Comparison of ENCODE assay signal across 19 mouse cellular contexts in the genomic region with DNA sequence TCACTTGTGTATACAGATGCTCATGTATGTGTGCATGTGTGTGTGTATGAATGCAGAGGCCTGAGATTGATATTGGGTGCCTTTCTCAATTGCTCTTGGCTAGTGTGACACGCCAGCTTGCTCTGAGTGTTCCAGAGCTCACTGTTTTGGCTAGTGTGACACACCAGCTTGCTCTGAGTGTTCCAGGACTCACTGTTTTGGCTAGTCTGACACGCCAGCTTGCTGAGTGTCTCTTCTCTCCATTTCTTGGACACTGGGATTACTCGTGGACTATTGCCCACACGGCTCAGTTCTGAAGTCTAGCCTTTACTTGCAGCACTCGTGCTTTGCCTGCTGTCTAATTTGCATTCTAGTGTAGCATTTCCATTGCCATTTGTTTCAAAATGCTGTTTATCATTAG.
DNase-seq lines count a peak whose midpoint lies in the region; ATAC-seq lines count a peak whose summit lies in the region.
"Had no signal": no experiment of that assay in that cellular context is flagged by ENCODE, and none has a peak within 500 bp of the region (broad histone marks: within the 10 kb centered on the region; RNA-seq: fewer than 3 reads in every experiment).

No protein-coding gene starts in this region.

- peak; percentile 42; the same call in 1 of the 2 replicates for ATAC-seq in frontal cortex, adult (ENCODE audit: low TSS enrichment)
- ATAC-seq: midbrain, embryonic 13.5 days had no signal

- no peak for DNase-seq in frontal cortex, adult 2 months (ENCODE audit: extremely low spot score in 1 of 2, low spot score in 1 of 2)
- DNase-seq in cerebellum, adult 11 months, result peak; percentile 34
- peak; percentile 78 for DNase-seq in cerebellum, adult 9-11 months
- DNase-seq in layer of hippocampus, postnatal 14 days (ENCODE audit: low spot score in 2 of 2), result peak; percentile 51 to 86
- no peak for DNase-seq in urinary bladder, postnatal 36 days (ENCODE audit: low spot score in 2 of 2)
- no peak for DNase-seq in retina, postnatal 1 day
- DNase-seq: adrenal gland, postnatal 25 days; B cell, adult 2 months; embryo, embryonic 11 days; gastrocnemius, postnatal 10 days; heart, adult 11 months; kidney, postnatal 36 days; left cerebral cortex, postnatal 4 days; lung, adult 18-20 months; lung, postnatal 14 days; spleen, adult 18-20 months; thymus, postnatal 36 days had no signal

Comparison
In these comparisons a context has a peak if more than half of its experiments do, and no peak if none do; other contexts are left out.
1. DNase-seq: peak in cerebellum, adult 11 months (single experiment), cerebellum, adult 9-11 months (single experiment) and layer of hippocampus, postnatal 14 days (2 of 2); none in frontal cortex, adult 2 months (0 of 2), urinary bladder, postnatal 36 days (0 of 2) and retina, postnatal 1 day (single experiment).